Mouse (Mus musculus): ENCODE data around the gene Gm20695. TPM values are rescaled to one million over a fixed set of nuclear protein-coding genes. Genes with fewer than 3 reads are reported as not detected.

Gm20695 gene
- total and polyA plus RNA-seq, 2 experiments from 2014 or later: 0.93 to 2.8 TPM

DNA sequence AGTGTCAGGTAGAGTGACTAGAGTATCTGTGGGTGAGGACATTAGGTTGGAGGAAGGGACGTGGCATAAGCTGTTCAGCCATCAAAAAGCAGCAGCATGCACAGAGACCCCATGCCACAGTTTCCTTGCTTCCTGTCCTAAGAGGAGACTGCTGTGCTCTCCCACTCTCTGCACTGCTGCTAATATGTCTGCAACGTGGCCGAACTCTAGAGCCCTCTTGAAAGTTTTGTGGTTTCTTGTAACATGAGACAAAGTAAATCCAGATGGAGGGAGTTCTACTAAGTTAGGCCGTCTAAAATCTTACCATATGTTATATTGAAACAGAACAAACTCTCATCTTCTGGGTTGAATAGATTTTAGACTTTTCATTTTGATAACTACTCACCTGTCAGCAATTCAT, 39.5 kb downstream of the Gm20695 start:
- TF ChIP-seq CTCF (IDR thresholded peaks at IDR 0.05): no peak
- peaks cover 58% of the 10 kb centered on the region for H3K36me3 ChIP-seq (ENCODE audit: insufficient read depth, low read length)
- H3K9me3 ChIP-seq (ENCODE audit: low read length): no peaks in the 10 kb centered on the region
- no peaks in the 10 kb centered on the region for H3K27me3 ChIP-seq (ENCODE audit: insufficient read depth, low read length)
- H3K9ac ChIP-seq (replicated peaks; ENCODE audit: low read length, poor library complexity, severe bottlenecking): no peak overlapping the region
- ATAC-seq (ENCODE audit: low FRiP score) (no peak), DNase-seq (ENCODE audit: low spot score) (no peak)
- H3K4me2 ChIP-seq (ENCODE audit: low read depth, low read length, poor library complexity, severe bottlenecking): no peak overlapping the region
- H3K27ac ChIP-seq (ENCODE audit: low read depth, low read length): no peak overlapping the region
- H3K4me3 ChIP-seq (ENCODE audit: low read depth, low read length): no peak overlapping the region
- H3K4me1 ChIP-seq (ENCODE audit: insufficient read depth, low read length): no peaks in the 10 kb centered on the region
- WGBS: 89% methylated on average over 4 of the region's 4 CpGs

DNA sequence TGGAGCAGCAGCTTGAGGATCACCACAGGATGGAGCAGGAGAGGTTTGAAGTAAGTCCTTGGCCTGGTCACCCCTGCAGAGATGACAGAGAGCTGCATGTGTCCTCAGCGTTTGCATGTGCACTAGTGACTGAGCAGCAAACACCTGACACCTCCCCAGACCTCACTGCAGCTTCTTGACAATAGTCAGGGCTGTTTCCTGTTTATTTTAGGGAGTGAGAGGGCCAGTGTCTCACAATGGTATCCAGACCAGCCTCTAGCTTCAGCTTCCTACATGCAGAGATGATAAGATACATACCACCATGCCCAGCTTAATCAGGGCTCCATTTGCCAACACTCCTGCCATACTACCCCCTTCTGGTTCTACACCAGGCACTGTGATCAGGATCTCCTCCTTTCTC, 44.1 kb downstream of the Gm20695 start:
- no peak overlapping the region for H3K9ac ChIP-seq (replicated peaks; ENCODE audit: low read length, poor library complexity, severe bottlenecking)
- ATAC-seq (ENCODE audit: low FRiP score) (no peak), DNase-seq (ENCODE audit: low spot score) (no peak)
- H3K4me3 ChIP-seq (ENCODE audit: low read depth, low read length): no peak overlapping the region
- no peaks in the 10 kb centered on the region for H3K27me3 ChIP-seq (ENCODE audit: insufficient read depth, low read length)
- no peaks in the 10 kb centered on the region for H3K4me1 ChIP-seq (ENCODE audit: insufficient read depth, low read length)
- H3K9me3 ChIP-seq (ENCODE audit: low read length): no peaks in the 10 kb centered on the region
- no peak for TF ChIP-seq CTCF (IDR thresholded peaks at IDR 0.05)
- H3K36me3 ChIP-seq (ENCODE audit: insufficient read depth, low read length): peaks cover 54% of the 10 kb centered on the region
- 82% methylated on average over 1 of the region's 1 CpGs for WGBS
- H3K27ac ChIP-seq (ENCODE audit: low read depth, low read length): no peak overlapping the region
- no peak overlapping the region for H3K4me2 ChIP-seq (ENCODE audit: low read depth, low read length, poor library complexity, severe bottlenecking)

- ATAC-seq (ENCODE audit: low FRiP score) (no peak), DNase-seq (ENCODE audit: low spot score) (no peak)
- no peak overlapping the region for H3K4me2 ChIP-seq (ENCODE audit: low read depth, low read length, poor library complexity, severe bottlenecking)
- no peak for TF ChIP-seq CTCF (IDR thresholded peaks at IDR 0.05)
- H3K4me1 ChIP-seq (ENCODE audit: insufficient read depth, low read length): no peaks in the 10 kb centered on the region
- no peak overlapping the region for H3K9ac ChIP-seq (replicated peaks; ENCODE audit: low read length, poor library complexity, severe bottlenecking)
- H3K4me3 ChIP-seq (ENCODE audit: low read depth, low read length): no peak overlapping the region
- no peaks in the 10 kb centered on the region for H3K9me3 ChIP-seq (ENCODE audit: low read length)
- H3K27me3 ChIP-seq (ENCODE audit: insufficient read depth, low read length): no peaks in the 10 kb centered on the region
- H3K36me3 ChIP-seq (ENCODE audit: insufficient read depth, low read length): peaks cover 54% of the 10 kb centered on the region
- no peak overlapping the region for H3K27ac ChIP-seq (ENCODE audit: low read depth, low read length)
- 76% methylated on average over 7 of the region's 7 CpGs for WGBS
These were observed 44.7 kb downstream of the Gm20695 start for GRCm38 (mm10) chr16:3929151-3929550.

DNA sequence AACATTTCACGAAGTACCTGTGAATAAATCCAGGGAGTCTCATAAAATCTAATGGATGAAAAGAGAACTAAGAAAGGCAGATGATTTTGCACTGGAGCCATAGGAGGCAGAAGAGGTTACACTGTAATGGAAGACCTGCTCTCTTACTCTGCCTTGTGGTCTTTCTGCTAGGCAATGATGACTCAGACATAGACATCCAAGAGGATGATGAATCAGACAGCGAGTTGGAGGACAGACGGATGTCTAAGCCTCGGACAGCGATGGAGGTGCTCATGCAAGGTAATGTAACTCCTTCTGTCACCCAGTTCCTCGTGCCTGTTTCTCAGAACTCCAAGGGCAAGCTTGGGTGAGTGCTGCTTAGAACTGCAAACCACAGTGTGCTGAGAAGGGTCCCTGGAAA, 49.1 kb downstream of the Gm20695 start:
- no peak overlapping the region for H3K27ac ChIP-seq (ENCODE audit: low read depth, low read length)
- H3K4me1 ChIP-seq (ENCODE audit: insufficient read depth, low read length): no peaks in the 10 kb centered on the region
- peaks cover 67% of the 10 kb centered on the region for H3K36me3 ChIP-seq (ENCODE audit: insufficient read depth, low read length)
- TF ChIP-seq CTCF (IDR thresholded peaks at IDR 0.05): no peak
- 94% methylated on average over 6 of the region's 6 CpGs for WGBS
- H3K4me2 ChIP-seq (ENCODE audit: low read depth, low read length, poor library complexity, severe bottlenecking): no peak overlapping the region
- H3K9me3 ChIP-seq (ENCODE audit: low read length): no peaks in the 10 kb centered on the region
- H3K27me3 ChIP-seq (ENCODE audit: insufficient read depth, low read length): no peaks in the 10 kb centered on the region
- no peak overlapping the region for H3K9ac ChIP-seq (replicated peaks; ENCODE audit: low read length, poor library complexity, severe bottlenecking)
- ATAC-seq (ENCODE audit: low FRiP score): no peak
- H3K4me3 ChIP-seq (ENCODE audit: low read depth, low read length): no peak overlapping the region
- DNase-seq (ENCODE audit: low spot score): no peak

GRCm38 (mm10) chr16:3934091-3934490, 49.6 kb downstream of the Gm20695 start:
- no peak overlapping the region for H3K9ac ChIP-seq (replicated peaks; ENCODE audit: low read length, poor library complexity, severe bottlenecking)
- H3K4me1 ChIP-seq (ENCODE audit: insufficient read depth, low read length): no peaks in the 10 kb centered on the region
- H3K36me3 ChIP-seq (ENCODE audit: insufficient read depth, low read length): peaks cover 70% of the 10 kb centered on the region
- no peak overlapping the region for H3K4me3 ChIP-seq (ENCODE audit: low read depth, low read length)
- no peak overlapping the region for H3K4me2 ChIP-seq (ENCODE audit: low read depth, low read length, poor library complexity, severe bottlenecking)
- H3K9me3 ChIP-seq (ENCODE audit: low read length): no peaks in the 10 kb centered on the region
- WGBS: 97% methylated on average over 1 of the region's 1 CpGs
- no peak overlapping the region for H3K27ac ChIP-seq (ENCODE audit: low read depth, low read length)
- no peak for TF ChIP-seq CTCF (IDR thresholded peaks at IDR 0.05)
- ATAC-seq (ENCODE audit: low FRiP score): no peak
- no peaks in the 10 kb centered on the region for H3K27me3 ChIP-seq (ENCODE audit: insufficient read depth, low read length)
- DNase-seq (ENCODE audit: low spot score): no peak

DNA sequence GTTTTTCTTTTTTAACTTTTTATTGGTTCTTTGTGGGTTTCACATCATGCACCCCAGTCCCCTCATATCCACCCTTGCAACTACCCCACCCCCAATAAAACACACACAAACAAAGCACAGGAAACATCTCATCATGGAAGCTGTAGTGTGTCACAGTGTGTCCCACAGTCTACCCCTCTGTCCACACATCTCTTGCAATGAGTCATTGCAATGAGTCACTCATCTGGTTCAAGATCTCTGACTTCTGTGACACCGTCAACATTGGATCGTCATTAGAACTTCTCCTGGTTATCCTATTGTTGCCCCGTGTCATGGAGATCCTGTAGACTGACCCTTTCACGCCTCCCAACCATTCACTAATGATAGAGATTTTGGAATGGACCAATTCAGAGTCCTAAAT, 50.3 kb downstream of the Gm20695 start:
- Histone ChIP-seq H3K27ac (ENCODE audit: low read depth, low read length) (no peak overlapping the region), H3K36me3 (ENCODE audit: insufficient read depth, low read length) (peaks cover 67% of the 10 kb centered on the region), H3K27me3 (ENCODE audit: insufficient read depth, low read length) (no peaks in the 10 kb centered on the region), H3K9ac (replicated peaks; ENCODE audit: low read length, poor library complexity, severe bottlenecking) (no peak overlapping the region), H3K4me1 (ENCODE audit: insufficient read depth, low read length) (no peaks in the 10 kb centered on the region), H3K9me3 (ENCODE audit: low read length) (no peaks in the 10 kb centered on the region), H3K4me2 (ENCODE audit: low read depth, low read length, poor library complexity, severe bottlenecking) (no peak overlapping the region), H3K4me3 (ENCODE audit: low read depth, low read length) (no peak overlapping the region)
- WGBS: 94% methylated on average over 4 of the region's 4 CpGs
- ATAC-seq (ENCODE audit: low FRiP score) (no peak), DNase-seq (ENCODE audit: low spot score) (no peak)
- no peak for TF ChIP-seq CTCF (IDR thresholded peaks at IDR 0.05)

Measured in midbrain, postnatal 0 days (tissue).